14 mouse cellular contexts compared by ENCODE assay signal in the genomic region with DNA sequence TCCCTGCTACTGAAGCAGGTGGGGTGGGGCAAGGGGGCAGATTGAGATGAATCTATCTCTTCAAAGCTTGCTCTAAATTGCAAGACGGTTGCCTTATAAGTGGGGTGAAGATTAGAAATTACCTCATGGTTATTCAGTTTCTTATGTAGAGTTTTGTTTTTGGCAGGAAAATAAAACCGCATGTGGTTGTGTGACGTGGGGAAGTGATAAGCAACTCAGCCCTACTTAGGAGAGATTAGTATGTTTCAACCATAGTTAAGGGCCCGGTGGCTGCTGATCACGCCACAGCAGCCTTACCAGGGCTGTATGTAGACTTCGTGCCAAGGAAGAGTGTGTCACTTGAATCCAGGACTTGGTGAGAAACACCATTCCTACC.
A peak's percentile ranks its signal among the peaks of the same experiment; 100 is the strongest.
DNase-seq lines count a peak whose midpoint lies in the region; ATAC-seq lines count a peak whose summit lies in the region.
"Had no signal": no experiment of that assay in that cellular context is flagged by ENCODE, and none has a peak within 500 bp of the region (broad histone marks: within the 10 kb centered on the region; RNA-seq: fewer than 3 reads in every experiment).

No protein-coding gene starts in this region.

- no peaks in the 10 kb centered on the region for H3K27me3 ChIP-seq in heart, embryonic 14.5 days (ENCODE audit: control insufficient read depth, insufficient read depth, low read length)
- no peaks in the 10 kb centered on the region for H3K27me3 ChIP-seq in embryonic facial prominence, embryonic 15.5 days
- peaks cover 6% of the 10 kb centered on the region for H3K27me3 ChIP-seq in megakaryocyte, embryonic 14.5 days (replicated peaks)
- no peaks in the 10 kb centered on the region for H3K27me3 ChIP-seq in hindbrain, embryonic 12.5 days
- H3K27me3 ChIP-seq: CH12.LX; embryonic facial prominence, embryonic 12.5 days had no signal

- no peak for DNase-seq in heart, adult 11 months
- DNase-seq in adrenal gland, adult 2 months = no peak
- DNase-seq in cerebellum, postnatal 25 days = no peak
- DNase-seq: heart, postnatal 10 days; lung, postnatal 10 days; right cerebral cortex, adult 18-20 months had no signal

- H3K9ac ChIP-seq in heart, embryonic 14.5 days (ENCODE audit: low read length) = 0 out of 2 replicates have a peak overlapping the region, but pooled peaks have one; percentile 12
- H3K9ac ChIP-seq in embryonic facial prominence, embryonic 15.5 days = no peak overlapping the region
- H3K9ac ChIP-seq in hindbrain, embryonic 12.5 days = no peak overlapping the region
- H3K9ac ChIP-seq: embryonic facial prominence, embryonic 12.5 days had no signal

- no peak overlapping the region for H3K4me2 ChIP-seq in heart, embryonic 14.5 days (ENCODE audit: low read length)
- H3K4me2 ChIP-seq in embryonic facial prominence, embryonic 15.5 days (replicated peaks) = no peak overlapping the region
- H3K4me2 ChIP-seq in hindbrain, embryonic 12.5 days (replicated peaks) = no peak overlapping the region
- H3K4me2 ChIP-seq: embryonic facial prominence, embryonic 12.5 days had no signal

- 50% methylated on average over 6 of the region's 6 CpGs for WGBS in heart, embryonic 14.5 days
- WGBS in embryonic facial prominence, embryonic 15.5 days = 70% methylated on average over 6 of the region's 6 CpGs
- 91% methylated on average over 6 of the region's 6 CpGs for WGBS in hindbrain, embryonic 12.5 days

- H3K9me3 ChIP-seq in heart, embryonic 14.5 days (ENCODE audit: control insufficient read depth, low read length) = no peaks in the 10 kb centered on the region
- no peaks in the 10 kb centered on the region for H3K9me3 ChIP-seq in embryonic facial prominence, embryonic 15.5 days (replicated peaks)
- peaks cover 7% of the 10 kb centered on the region; the same call in 1 of the 2 replicates for H3K9me3 ChIP-seq in megakaryocyte, embryonic 14.5 days
- H3K9me3 ChIP-seq in hindbrain, embryonic 12.5 days (replicated peaks) = no peaks in the 10 kb centered on the region
- H3K9me3 ChIP-seq: embryonic facial prominence, embryonic 12.5 days had no signal

- no peak overlapping the region for H3K27ac ChIP-seq in heart, embryonic 14.5 days (replicated peaks in 1 of 2; ENCODE audit: control insufficient read depth in 1 of 2, insufficient read depth in 1 of 2, low read depth in 2 of 2, low read length in 2 of 2)
- 0 out of 2 replicates have a peak overlapping the region, but pooled peaks have one; percentile 22 for H3K27ac ChIP-seq in embryonic facial prominence, embryonic 15.5 days (replicated peaks)
- no peak overlapping the region for H3K27ac ChIP-seq in hindbrain, embryonic 12.5 days
- H3K27ac ChIP-seq: embryonic facial prominence, embryonic 12.5 days; kidney, postnatal 0 days had no signal

- H3K4me1 ChIP-seq in heart, embryonic 14.5 days (ENCODE audit: control insufficient read depth in 2 of 2, insufficient read depth in 2 of 2, low read length in 2 of 2) = no peaks in the 10 kb centered on the region; a peak in 1 of 4 replicates
- H3K4me1 ChIP-seq in embryonic facial prominence, embryonic 15.5 days = 0 out of 2 replicates have a peak, but pooled peaks cover 3% of the 10 kb centered on the region
- H3K4me1 ChIP-seq in megakaryocyte, embryonic 14.5 days = peaks cover 37% of the 10 kb centered on the region
- H3K4me1 ChIP-seq in hindbrain, embryonic 12.5 days = no peaks in the 10 kb centered on the region

- ATAC-seq in heart, embryonic 14.5 days (ENCODE audit: insufficient number of reproducible peaks, insufficient read depth, low FRiP score, low read depth) = no peak
- peak; percentile 88 for ATAC-seq in CD4-positive, CD25-positive, alpha-beta regulatory T cell, adult 4 months
- ATAC-seq in embryonic facial prominence, embryonic 15.5 days (ENCODE audit: insufficient number of reproducible peaks, low FRiP score, low TSS enrichment, low read depth) = no peak
- ATAC-seq in hindbrain, embryonic 12.5 days (ENCODE audit: low FRiP score) = no peak

- H3K4me3 ChIP-seq in heart, embryonic 14.5 days (ENCODE audit: control insufficient read depth in 1 of 2, insufficient read depth in 1 of 2, low read depth in 1 of 2, low read length in 2 of 2) = no peak overlapping the region
- H3K4me3 ChIP-seq in embryonic facial prominence, embryonic 15.5 days (replicated peaks) = no peak overlapping the region
- peak overlapping the region; percentile 70 for H3K4me3 ChIP-seq in megakaryocyte, embryonic 14.5 days (replicated peaks)
- no peak overlapping the region for H3K4me3 ChIP-seq in hindbrain, embryonic 12.5 days
- H3K4me3 ChIP-seq: embryonic facial prominence, embryonic 12.5 days had no signal

- no peaks in the 10 kb centered on the region for H3K36me3 ChIP-seq in heart, embryonic 14.5 days (ENCODE audit: control insufficient read depth, insufficient read depth, low read length)
- H3K36me3 ChIP-seq in embryonic facial prominence, embryonic 15.5 days = no peaks in the 10 kb centered on the region
- H3K36me3 ChIP-seq in megakaryocyte, embryonic 14.5 days (replicated peaks; ENCODE audit: low read length) = no peaks in the 10 kb centered on the region
- no peaks in the 10 kb centered on the region for H3K36me3 ChIP-seq in hindbrain, embryonic 12.5 days
- H3K36me3 ChIP-seq: embryonic facial prominence, embryonic 12.5 days had no signal
